Mouse (Mus musculus) brain, embryonic 18.5 days (tissue): Measurements from ENCODE around the gene Olfr1494.

ENCODE experiments used
- DNase-seq: peaks from one replicate; pipeline ENCODE4 v3.0.0-alpha.2; 2012; ENCODE audit warnings: low read depth, low spot score

Gene Olfr1494

DNA sequence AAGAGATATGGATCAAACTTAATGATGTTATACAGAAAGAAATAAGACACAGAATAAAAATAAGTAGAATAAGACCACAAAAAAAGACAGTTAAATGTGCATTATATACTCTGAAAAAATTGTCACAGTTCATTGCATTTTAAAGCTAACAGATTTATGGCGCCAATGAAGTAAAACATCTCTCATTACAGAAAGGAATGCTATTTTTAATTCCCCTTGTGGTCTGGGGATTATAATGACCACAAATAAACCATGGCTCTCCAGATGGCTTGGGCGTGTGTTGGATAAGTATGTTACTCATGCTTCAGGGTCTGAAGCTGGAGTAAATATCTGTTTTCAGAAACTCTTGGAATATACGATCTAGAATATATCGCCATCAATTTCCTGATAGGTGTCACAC is at the start of gene Olfr1494:
Gene Olfr1494 (plus strand): TSS at position 301 of the 400 bp plus-strand sequence.
- no peak for DNase-seq

DNA sequence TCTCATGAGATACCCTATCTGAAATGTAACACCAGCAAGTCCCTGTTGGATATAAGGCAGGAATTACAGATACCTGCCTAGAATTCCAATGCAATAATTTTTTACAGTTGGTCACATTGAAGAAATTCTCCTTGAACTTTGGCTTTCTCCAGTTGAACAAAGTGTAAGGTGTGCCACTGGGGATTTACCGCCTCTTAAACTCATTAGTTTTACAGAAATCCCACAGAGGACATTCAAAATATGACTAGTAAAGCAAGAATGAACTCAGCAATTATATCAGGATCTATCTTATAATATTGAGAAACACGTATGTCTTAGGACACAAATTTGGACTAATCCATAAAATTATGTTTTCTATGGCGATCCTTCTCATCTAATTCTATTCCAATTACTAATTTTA is 42.6 kb upstream of the Olfr1494 start, which contains the start of gene Olfr1491:
Gene Olfr1491 (plus strand): TSS at position 301 of the 400 bp plus-strand sequence.
- DNase-seq, result no peak

DNA sequence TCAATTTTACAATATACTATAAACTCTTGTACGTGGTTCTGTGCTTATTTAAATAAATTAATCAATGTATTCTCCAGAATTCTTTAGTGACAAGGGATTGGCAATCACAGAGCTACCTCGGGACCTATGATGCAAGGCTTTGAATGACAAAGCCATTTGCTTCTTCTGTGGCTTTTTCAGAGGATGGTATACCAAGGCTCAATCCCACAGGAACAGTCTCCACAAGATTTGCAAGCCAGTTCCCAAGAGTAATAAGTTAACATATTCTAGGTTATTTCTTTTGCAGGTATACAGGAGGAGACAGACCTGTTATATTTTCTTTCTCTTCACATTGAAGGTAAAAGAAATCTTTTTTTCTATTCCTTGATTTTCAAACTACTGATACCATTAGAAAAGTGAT is 16.6 kb upstream of the Olfr1494 start, which contains the start of gene Olfr1493-ps1:
Gene Olfr1493-ps1 (plus strand): TSS at position 301 of the 400 bp plus-strand sequence.
- DNase-seq, result no peak

DNA sequence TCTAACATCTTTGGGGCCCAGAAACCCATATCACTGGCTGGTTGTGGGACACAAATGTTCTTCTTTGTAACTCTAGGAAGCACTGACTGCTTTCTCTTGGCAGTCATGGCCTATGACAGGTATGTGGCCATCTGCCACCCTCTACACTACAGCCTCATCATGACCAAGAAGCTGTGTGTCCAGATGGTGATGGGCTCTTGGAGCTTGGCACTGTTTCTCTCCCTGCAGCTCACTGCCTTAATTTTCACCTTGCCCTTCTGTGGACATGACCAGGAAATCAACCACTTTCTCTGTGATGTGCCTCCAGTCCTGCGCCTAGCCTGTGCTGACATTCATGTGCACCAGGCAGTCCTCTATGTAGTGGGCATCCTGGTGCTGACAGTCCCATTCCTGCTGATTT is 9.8 kb downstream of the Olfr1494 start:
- no peak for DNase-seq

DNA sequence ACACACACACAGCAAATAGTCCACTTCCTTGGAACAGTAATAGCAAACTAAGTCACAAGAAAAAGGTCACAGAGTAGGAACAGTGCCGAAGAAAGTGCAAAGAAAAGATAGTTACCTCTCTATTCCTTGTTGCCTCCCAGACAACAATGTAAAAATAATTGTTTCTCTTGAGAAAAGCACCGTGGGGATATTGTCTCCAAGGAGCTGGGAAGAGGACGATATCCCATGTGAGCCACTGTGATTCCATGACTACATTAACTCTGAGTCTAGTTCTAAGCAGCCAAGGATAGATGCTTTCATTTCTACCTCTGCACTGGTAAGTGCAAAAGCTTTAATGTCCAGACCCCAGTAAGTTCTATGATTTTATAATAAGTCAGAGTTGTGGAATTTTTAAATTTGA is 24.8 kb downstream of the Olfr1494 start, which contains the start of gene Olfr1495:
Gene Olfr1495 (plus strand): TSS at position 301 of the 400 bp plus-strand sequence.
- no peak for DNase-seq

DNA sequence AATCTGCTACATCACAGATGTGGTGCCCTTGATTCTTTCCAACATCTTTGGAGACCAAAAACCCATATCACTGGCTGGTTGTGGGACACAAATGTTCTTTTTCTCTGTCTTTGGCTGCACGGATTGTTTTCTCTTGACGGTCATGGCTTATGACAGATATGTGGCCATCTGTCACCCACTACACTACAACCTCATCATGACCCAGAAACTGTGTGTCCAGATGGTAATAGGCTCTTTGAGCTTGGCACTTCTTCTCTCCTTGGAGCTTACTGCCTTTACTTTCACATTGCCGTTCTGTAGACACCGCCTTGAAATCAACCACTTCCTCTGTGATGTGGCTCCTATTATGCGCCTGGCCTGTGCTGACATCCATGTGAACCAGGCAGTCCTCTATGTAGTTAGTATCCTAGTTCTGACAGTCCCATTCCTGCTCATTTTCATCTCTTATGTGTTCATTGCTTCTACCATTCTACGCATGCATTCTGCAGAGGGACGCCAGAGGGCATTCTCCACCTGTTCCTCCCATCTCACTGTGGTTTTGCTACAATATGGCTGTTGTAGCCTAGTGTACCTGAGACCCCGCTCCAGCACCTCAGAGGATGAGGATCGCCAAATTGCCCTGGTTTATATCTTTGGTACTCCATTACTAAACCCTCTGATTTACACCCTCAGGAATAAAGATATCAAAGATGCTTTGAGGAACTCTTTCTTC is 29.2 kb downstream of the Olfr1494 start:
- no peak for DNase-seq

DNA sequence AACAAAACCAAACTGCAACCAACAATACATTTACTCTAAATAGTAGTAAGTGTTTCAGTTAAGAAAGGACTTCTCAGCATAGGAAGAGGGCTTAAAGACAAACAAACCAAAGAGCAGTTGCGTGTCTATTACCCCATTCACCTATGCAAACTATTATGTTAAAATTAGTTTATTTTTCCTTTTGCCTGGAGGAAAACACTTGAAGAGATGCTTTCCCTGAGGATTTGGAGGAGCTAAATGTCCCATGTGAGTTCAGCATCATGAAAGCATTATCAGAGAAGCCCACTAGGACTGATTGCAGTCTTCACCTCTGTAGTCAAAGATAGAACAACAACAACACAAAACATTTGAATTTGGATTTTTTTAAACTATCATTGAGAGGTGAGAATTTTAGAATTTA is 38.0 kb downstream of the Olfr1494 start, which contains the start of gene Olfr1496:
Gene Olfr1496 (plus strand): TSS at position 301 of the 400 bp plus-strand sequence.
- no peak for DNase-seq

DNA sequence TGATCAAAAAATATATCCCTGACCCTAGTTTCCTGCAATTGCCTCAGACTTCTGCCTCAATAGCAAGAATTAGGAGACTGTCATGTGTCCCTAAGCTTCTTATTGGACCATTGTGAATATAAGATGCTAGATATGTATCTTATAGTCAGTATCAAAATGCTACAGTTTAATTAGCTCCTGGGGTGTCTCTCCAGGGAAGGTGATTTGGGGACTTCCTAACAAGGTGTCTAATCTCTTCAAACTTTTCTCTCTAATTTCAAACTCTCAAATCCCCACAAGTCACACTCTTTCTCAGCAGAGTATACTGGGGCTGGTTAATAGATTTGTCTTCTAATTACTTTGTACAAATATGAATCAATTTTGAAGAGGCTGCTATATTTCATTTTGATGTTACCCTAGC is 58.6 kb downstream of the Olfr1494 start, which contains the start of gene Olfr1497:
Gene Olfr1497 (minus strand): TSS at position 101 of the 400 bp plus-strand sequence.
- DNase-seq, result no peak
